Mouse (Mus musculus): ENCODE measurements around the gene Notch4.

Gene Notch4

GRCm38 (mm10) chr17:34593752-34594525 is 29.9 kb downstream of the Notch4 start:
- no peak for DNase-seq (ENCODE audit: low read depth, low spot score)

GRCm38 (mm10) chr17:34596098-34596497 is 32.0 kb downstream of the Notch4 start:
- DNase-seq (ENCODE audit: low read depth, low spot score) = no peak

GRCm38 (mm10) chr17:34597566-34598095 is 33.6 kb downstream of the Notch4 start, which contains the start of gene Ager:
Gene Ager (plus strand): TSS chr17:34597862.
- DNase-seq (ENCODE audit: low read depth, low spot score) = no peak

GRCm38 (mm10) chr17:34599891-34600290 is 35.8 kb downstream of the Notch4 start:
- DNase-seq (ENCODE audit: low read depth, low spot score) = no peak

GRCm38 (mm10) chr17:34601796-34602195 is 37.7 kb downstream of the Notch4 start:
- no peak for DNase-seq (ENCODE audit: low read depth, low spot score)

GRCm38 (mm10) chr17:34603375-34604060 is 39.5 kb downstream of the Notch4 start, which contains the start of gene Rnf5:
Gene Rnf5 (minus strand): TSS chr17:34603690.
- peak; percentile 100 for DNase-seq (ENCODE audit: low read depth, low spot score)

GRCm38 (mm10) chr17:34604061-34604508 is 40.0 kb downstream of the Notch4 start, which contains the start of gene Agpat1:
Gene Agpat1 (plus strand): TSS chr17:34604262.
- peak; percentile 99 for DNase-seq (ENCODE audit: low read depth, low spot score)

GRCm38 (mm10) chr17:34604511-34605237 is 40.6 kb downstream of the Notch4 start:
- no peak for DNase-seq (ENCODE audit: low read depth, low spot score)

- peak; percentile 95 for DNase-seq (ENCODE audit: low read depth, low spot score)
Measured at GRCm38 (mm10) chr17:34605609-34606008, 41.5 kb downstream of the Notch4 start.

GRCm38 (mm10) chr17:34606186-34607039 is 42.3 kb downstream of the Notch4 start:
- DNase-seq (ENCODE audit: low read depth, low spot score) = no peak

- DNase-seq (ENCODE audit: low read depth, low spot score) = no peak
Measured at GRCm38 (mm10) chr17:34607997-34608396, 43.9 kb downstream of the Notch4 start.

GRCm38 (mm10) chr17:34611050-34611449 is 47.0 kb downstream of the Notch4 start:
- no peak for DNase-seq (ENCODE audit: low read depth, low spot score)

- DNase-seq (ENCODE audit: low read depth, low spot score) = no peak
Measured at GRCm38 (mm10) chr17:34613054-34613645, 49.1 kb downstream of the Notch4 start.

- DNase-seq (ENCODE audit: low read depth, low spot score) = no peak
Measured at GRCm38 (mm10) chr17:34613830-34614229, 49.8 kb downstream of the Notch4 start.

GRCm38 (mm10) chr17:34615871-34616270 is 51.8 kb downstream of the Notch4 start, which contains the start of gene Egfl8:
Gene Egfl8 (minus strand): TSS chr17:34615971.
- DNase-seq (ENCODE audit: low read depth, low spot score) = no peak

- peak; percentile 75 for DNase-seq (ENCODE audit: low read depth, low spot score)
Measured at GRCm38 (mm10) chr17:34618999-34619398, 54.9 kb downstream of the Notch4 start.

GRCm38 (mm10) chr17:34621006-34621405 is 56.9 kb downstream of the Notch4 start:
- no peak for DNase-seq (ENCODE audit: low read depth, low spot score)

GRCm38 (mm10) chr17:34623161-34623560 is 59.1 kb downstream of the Notch4 start:
- no peak for DNase-seq (ENCODE audit: low read depth, low spot score)

GRCm38 (mm10) chr17:34624981-34625380 is 60.9 kb downstream of the Notch4 start:
- DNase-seq (ENCODE audit: low read depth, low spot score) = no peak

GRCm38 (mm10) chr17:34626062-34626772 is 62.1 kb downstream of the Notch4 start:
- no peak for DNase-seq (ENCODE audit: low read depth, low spot score)
